Mouse (Mus musculus): ENCODE results near the gene Nme4.

DNA sequence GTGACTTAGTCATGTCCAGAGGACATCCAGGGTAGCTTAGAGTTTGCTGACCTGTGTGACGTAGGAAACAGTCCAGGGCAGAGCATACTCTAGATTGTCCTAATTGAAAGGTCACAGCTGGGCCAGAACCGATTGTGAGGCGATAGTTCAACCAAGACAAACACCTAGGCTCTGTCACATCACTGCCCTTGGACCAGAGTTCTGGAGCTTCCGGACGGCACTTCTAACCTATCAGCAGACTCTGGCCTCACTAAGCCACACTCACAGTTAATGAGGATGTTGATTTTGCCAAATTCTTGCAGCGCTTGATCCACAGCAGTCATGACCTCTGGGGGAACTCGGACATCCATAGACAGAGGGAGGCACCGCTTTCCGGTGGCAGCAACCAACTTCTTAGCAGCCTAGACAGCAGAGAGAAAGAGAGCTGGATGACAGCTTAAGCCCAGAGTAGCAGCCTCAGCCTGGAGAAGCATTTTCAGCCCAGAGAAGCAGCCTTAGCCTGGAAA, 8.3 kb downstream of the Nme4 start:
- no peak for TF ChIP-seq TAL1 (conservative IDR thresholded peaks at IDR 0.05; ENCODE audit: low read depth, low read length)
- no peak for TF ChIP-seq CTCF (IDR thresholded peaks at IDR 0.05; ENCODE audit: low read depth, low read length)
- no peak for TF ChIP-seq GATA1 (IDR thresholded peaks at IDR 0.05; ENCODE audit: borderline replicate concordance, low read length)
- TF ChIP-seq GATA2 (IDR thresholded peaks at IDR 0.05; ENCODE audit: borderline replicate concordance, low read depth, low read length) = no peak
- TF ChIP-seq POLR2AphosphoS5 (IDR thresholded peaks at IDR 0.05; ENCODE audit: insufficient replicate concordance, low read depth, low read length) = no peak
